26 mouse cellular contexts compared by ENCODE assay signal in genomic region chr10:21271785-21272184, GRCm38 (mm10).
"Had no signal": no experiment of that assay in that cellular context is flagged by ENCODE, and none has a peak within 500 bp of the region (broad histone marks: within the 10 kb centered on the region; RNA-seq: fewer than 3 reads in every experiment).

No protein-coding gene starts in this region.

- H3K9ac ChIP-seq: embryonic facial prominence, embryonic 12.5 days; embryonic facial prominence, embryonic 13.5 days; embryonic facial prominence, embryonic 15.5 days; forebrain, embryonic 13.5 days; forebrain, embryonic 15.5 days; forebrain, postnatal 0 days had no signal

- DNase-seq: cerebellum, adult 9-11 months; cerebellum, postnatal 10 days; cerebellum, postnatal 14 days; cerebellum, postnatal 25 days; cerebellum, postnatal 36 days; embryo, embryonic 11 days; forebrain, postnatal 0 days; gastrocnemius, adult 2 months; gastrocnemius, postnatal 10 days; gastrocnemius, postnatal 14 days; gastrocnemius, postnatal 25 days; gastrocnemius, postnatal 36 days; heart, adult 11 months; heart, adult 18-20 months; heart, adult 2 months had no signal

- H3K27ac ChIP-seq: embryonic facial prominence, embryonic 10.5 days; embryonic facial prominence, embryonic 12.5 days; embryonic facial prominence, embryonic 13.5 days; embryonic facial prominence, embryonic 15.5 days; forebrain, embryonic 10.5 days; forebrain, embryonic 13.5 days; forebrain, embryonic 15.5 days; gastrocnemius, adult 2 months; heart, adult 2 months; heart, embryonic 10.5 days had no signal

- H3K36me3 ChIP-seq: embryonic facial prominence, embryonic 10.5 days; embryonic facial prominence, embryonic 12.5 days; embryonic facial prominence, embryonic 13.5 days; embryonic facial prominence, embryonic 15.5 days; forebrain, embryonic 10.5 days; forebrain, embryonic 15.5 days; heart, embryonic 10.5 days had no signal

- H3K27me3 ChIP-seq: embryonic facial prominence, embryonic 12.5 days; embryonic facial prominence, embryonic 13.5 days; embryonic facial prominence, embryonic 15.5 days; forebrain, embryonic 13.5 days; forebrain, embryonic 15.5 days had no signal

- H3K4me2 ChIP-seq: embryonic facial prominence, embryonic 12.5 days; embryonic facial prominence, embryonic 13.5 days; embryonic facial prominence, embryonic 15.5 days; forebrain, embryonic 13.5 days; forebrain, embryonic 15.5 days had no signal

- ATAC-seq: forebrain, embryonic 13.5 days; forebrain, embryonic 14.5 days; forebrain, embryonic 15.5 days; forebrain, embryonic 16.5 days; forebrain, postnatal 0 days had no signal

- H3K4me3 ChIP-seq: embryonic facial prominence, embryonic 10.5 days; embryonic facial prominence, embryonic 12.5 days; embryonic facial prominence, embryonic 13.5 days; embryonic facial prominence, embryonic 15.5 days; erythroblast, embryonic 14.5 days; forebrain, embryonic 10.5 days; forebrain, embryonic 13.5 days; forebrain, embryonic 15.5 days; gastrocnemius, adult 2 months; heart, adult 2 months; heart, embryonic 10.5 days had no signal

- H3K9me3 ChIP-seq: embryonic facial prominence, embryonic 10.5 days; embryonic facial prominence, embryonic 12.5 days; embryonic facial prominence, embryonic 13.5 days; embryonic facial prominence, embryonic 15.5 days; forebrain, embryonic 10.5 days; forebrain, embryonic 13.5 days; forebrain, embryonic 15.5 days; heart, embryonic 10.5 days had no signal

- H3K4me1 ChIP-seq: embryonic facial prominence, embryonic 10.5 days; embryonic facial prominence, embryonic 12.5 days; embryonic facial prominence, embryonic 13.5 days; embryonic facial prominence, embryonic 15.5 days; forebrain, embryonic 10.5 days; forebrain, embryonic 13.5 days; forebrain, embryonic 15.5 days; heart, embryonic 10.5 days had no signal
